Mouse (Mus musculus) large intestine, adult 2 months (tissue): Measurements from ENCODE around the gene Gpr146. TPM values are rescaled to one million over a fixed set of nuclear protein-coding genes. Genes with fewer than 3 reads are reported as not detected.

ENCODE experiments used
- DNase-seq: peaks from one replicate; pipeline ENCODE4 v3.0.0-alpha.2; 2012; ENCODE audit warnings: low read depth, low spot score
- WGBS: fragments of 180-500 bp; shearing (Covaris S2); methylation state at CpG from one replicate; pipeline ENCODE4 v1.1.7; 2018; 5-methylcytosine and 5-hydroxymethylcytosine counted together
- polyA plus RNA-seq: library from polyadenylated mRNA; depleted of rRNA; stranded (reverse); fragments of >200 nt; gene quantifications from 2 replicates; pipeline ENCODE4 v1.2.3, GENCODE M21; 2012

Gene Gpr146
- polyA plus RNA-seq, 1 experiment, result 4.4 TPM

DNA sequence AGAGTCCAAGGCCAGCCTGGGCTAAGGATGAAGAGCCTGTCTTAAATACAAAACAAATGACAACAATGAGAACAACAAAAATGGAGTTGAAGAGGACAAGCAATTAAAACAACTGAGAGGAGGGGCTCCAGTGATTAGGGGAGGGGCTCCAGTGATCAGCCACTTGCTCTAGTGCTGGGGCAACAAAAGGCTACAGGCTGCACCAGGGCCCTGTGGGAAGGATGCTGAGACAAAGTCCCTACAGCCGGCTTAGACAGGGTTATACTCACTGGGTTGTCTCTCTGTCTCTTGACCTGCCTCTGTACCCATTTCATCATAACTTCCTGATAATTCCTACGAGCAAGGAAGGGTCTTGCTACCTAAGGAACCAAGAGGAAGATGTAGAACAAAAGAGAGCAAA, 40.6 kb downstream of the Gpr146 start:
- whole genome bisulfite sequencing, result 54% methylated on average over 2 of the region's 2 CpGs
- no peak for DNase-seq

DNA sequence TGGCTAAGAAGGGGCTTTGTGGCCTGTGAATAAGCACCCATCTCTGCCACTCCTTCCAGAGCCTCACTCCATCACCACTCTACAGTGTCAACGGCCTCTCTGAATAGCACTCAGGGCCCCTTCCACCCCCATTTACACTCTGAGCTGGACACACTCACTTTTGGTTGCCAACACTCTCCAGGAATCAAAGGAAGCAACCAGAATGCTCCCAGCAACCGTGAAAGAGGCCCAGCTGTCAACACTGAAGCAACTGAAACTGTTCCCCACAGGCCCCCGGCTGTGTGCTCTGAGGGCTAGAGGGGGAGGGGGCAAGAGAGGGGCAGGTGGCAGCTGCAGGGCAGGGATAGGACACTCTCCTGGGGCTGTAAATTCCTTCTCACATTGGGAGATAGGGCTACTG, 41.1 kb downstream of the Gpr146 start:
- 23% methylated on average over 3 of the region's 3 CpGs for WGBS
- no peak for DNase-seq

- WGBS, result 17% methylated on average over 21 of the region's 21 CpGs
- no peak for DNase-seq
Measured at GRCm38 (mm10) chr5:139423026-139423865, 45.7 kb downstream of the Gpr146 start, which contains the start of gene Gper1. Gene Gper1, plus strand, starts transcription at chr5:139423151.

DNA sequence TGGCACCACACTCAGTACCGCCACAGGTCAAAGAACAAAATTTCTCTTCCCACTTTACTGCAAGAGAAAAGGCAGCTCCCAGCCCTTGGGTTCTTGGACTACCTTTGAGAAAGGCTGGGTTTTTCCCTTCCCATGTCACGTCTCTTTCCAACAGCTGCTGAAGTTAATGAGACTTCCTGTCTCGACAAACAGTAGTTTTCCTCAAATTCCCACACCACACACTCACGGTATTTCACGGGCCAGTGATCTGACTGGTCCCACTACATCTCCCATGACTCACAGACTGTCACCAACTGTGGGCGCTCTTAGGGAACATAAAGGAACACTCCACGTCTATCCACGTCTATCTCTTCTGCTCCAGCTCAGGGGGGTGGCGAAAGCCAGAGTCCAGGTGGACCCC, 47.7 kb downstream of the Gpr146 start:
- WGBS, result 23% methylated on average over 9 of the region's 9 CpGs
- no peak for DNase-seq

DNA sequence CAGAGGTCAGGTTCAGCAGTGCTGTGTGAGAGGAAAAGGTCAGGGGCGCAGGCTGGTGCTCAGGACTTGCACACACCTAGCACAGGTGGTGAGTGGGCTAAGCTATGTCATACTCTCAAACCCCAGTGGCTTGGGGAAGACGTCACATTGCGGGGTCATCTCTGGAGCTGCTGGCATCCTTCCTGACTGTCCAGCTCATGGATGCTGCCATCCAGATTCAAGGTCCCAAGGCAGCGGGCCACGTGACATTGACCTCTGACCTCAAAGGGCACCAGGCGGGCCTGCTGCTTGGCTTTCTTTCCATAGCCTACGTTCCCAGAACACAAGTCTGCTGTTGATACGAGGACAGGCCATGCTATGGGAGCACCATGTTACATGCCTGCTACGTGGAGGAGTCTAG, 49.5 kb downstream of the Gpr146 start:
- 85% methylated on average over 9 of the region's 9 CpGs for WGBS
- DNase-seq, result no peak

DNA sequence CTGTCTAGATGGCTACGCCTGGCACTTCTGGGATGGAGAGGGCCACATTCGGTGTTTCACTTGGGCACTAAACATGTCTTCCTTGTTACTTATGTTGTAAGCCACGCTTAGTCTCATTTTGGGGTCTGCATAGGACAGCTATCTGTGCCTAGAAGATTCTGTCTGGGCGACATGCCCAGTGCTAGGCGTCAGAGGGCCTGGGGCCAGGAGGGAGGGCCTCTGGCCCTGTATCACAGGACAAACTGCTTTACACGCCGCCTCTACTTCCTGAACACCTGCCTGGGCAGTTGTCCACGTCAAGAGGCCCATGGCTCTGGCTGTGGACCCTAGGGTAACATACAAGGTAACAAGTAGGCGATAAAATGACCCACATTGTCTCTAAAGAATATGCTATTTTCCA, 50.5 kb downstream of the Gpr146 start:
- DNase-seq, result no peak
- WGBS, result 27% methylated on average over 9 of the region's 9 CpGs

GRCm38 (mm10) chr5:139429818-139430341, 52.4 kb downstream of the Gpr146 start:
- DNase-seq, result no peak
- WGBS, result 17% methylated on average over 12 of the region's 12 CpGs

DNA sequence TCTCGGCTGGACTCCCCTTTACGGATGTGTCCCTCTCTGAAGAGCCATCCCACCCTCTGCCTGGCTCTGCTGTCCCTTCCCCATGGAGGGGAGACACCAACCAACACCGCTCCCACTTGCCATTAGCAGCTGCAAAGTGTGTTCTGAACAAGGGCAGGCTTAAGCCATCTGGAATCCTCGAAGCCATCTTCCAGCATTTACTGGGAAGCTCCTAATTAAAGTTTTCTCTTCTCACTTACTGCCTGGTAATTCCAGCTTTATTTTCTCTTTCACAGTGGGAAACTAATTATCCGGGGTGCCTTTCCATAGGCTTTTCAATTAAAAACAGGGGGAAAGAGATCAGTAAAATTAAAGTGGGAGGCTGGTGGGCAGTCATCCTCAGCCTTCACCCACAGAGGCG, 54.8 kb downstream of the Gpr146 start:
- DNase-seq, result no peak
- 89% methylated on average over 6 of the region's 6 CpGs for WGBS

- no peak for DNase-seq
- WGBS, result 80% methylated on average over 7 of the region's 7 CpGs
Measured at GRCm38 (mm10) chr5:139432747-139433508, 55.4 kb downstream of the Gpr146 start.

DNA sequence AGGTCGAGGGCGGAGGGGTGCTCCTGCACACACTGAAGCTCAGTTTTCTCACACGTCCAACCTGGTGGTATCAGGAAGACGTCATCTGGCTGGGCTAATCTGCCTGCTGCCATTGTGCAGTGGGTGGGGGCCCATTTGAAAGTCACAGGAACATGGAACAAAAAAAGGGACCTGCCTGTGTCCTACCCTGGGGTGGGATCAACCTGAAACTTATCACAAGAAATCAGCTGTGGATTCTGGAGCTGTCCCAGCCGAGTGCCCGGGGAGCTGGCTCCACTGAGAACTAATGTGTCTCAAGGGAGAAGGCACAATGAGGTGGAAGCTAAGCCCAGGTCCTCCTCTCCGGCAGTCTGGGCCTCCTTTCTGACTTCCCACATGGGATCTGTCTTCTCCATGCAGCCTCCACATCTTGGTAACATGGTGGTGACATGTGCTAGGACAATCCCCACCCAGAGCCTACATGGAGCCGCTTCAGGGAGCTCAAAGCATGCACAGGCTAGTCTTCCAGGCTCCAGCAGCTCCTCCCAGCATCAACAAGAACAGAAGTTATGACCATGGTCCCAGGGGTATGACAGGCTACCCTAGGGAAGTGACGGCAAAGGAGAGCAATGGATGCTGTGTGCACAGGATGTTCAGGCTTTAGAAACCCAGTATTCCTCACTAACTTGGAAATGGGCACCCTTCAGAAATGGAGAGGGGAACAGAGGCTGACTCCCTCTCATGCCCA, 56.5 kb downstream of the Gpr146 start:
- DNase-seq, result no peak
- 86% methylated on average over 9 of the region's 9 CpGs for whole genome bisulfite sequencing

DNA sequence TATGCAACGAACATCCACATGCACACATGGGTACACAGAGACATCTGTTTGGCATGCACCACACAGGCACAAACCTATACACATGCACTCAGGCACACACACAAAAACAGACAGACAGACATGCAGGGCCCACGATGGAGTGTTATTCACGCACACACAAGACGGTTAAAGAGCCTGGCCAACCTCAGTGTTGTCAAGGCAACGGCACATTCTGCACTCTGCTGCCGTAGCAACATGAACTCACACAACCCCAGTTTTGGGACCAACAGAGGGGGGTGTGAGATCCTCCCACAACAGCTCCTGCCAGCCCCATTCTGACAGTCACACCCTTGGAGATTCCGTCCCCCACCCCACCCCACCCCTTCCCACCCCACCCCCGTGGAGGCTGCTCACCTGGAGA, 57.4 kb downstream of the Gpr146 start:
- no peak for DNase-seq
- 60% methylated on average over 8 of the region's 8 CpGs for WGBS

DNA sequence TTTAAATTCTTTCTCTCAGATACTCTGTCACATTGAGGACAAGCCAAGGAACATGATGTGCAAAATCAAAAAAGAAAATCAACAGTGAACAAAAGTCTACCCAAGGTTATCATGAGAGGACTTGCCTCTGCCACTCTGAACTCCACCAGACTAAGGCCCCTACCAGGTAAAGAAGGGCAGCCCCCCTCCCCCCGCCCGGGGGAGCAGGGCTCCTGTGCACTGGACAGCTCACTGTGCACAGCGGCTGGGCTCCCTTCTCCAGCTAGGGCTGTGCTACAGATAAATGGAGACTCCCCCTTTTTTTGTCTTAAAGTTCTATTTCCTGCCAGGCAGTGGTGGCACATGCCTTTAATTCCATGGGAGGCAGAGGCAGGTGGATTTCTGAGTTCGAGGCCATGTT, 60.3 kb downstream of the Gpr146 start:
- no peak for DNase-seq
- 87% methylated on average over 4 of the region's 4 CpGs for WGBS

DNA sequence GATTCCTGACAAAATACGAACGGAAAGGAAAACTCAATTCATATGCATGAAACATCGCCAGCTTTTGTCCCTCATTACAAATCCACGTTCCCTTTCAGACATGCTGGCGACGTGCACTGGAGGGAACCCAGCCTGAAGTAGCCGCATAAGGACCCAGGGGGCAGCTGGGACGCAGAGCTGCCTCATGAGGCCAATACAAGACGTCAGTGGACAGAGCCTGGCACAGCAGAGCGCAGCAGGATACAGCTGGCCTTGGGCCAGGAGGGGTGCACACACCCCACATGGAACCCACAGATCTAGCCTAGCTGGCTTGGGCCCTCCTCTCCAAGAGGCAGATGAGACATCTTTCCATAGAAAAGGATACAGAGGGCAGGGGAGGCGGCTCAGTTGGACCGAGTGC, 60.9 kb downstream of the Gpr146 start:
- no peak for DNase-seq
- WGBS, result 82% methylated on average over 12 of the region's 12 CpGs

GRCm38 (mm10) chr5:139440451-139440850, 63.0 kb downstream of the Gpr146 start:
- no peak for DNase-seq
- WGBS, result 87% methylated on average over 5 of the region's 5 CpGs

- no peak for DNase-seq
- WGBS, result 95% methylated on average over 11 of the region's 11 CpGs
Measured at GRCm38 (mm10) chr5:139440926-139441725, 63.6 kb downstream of the Gpr146 start.

DNA sequence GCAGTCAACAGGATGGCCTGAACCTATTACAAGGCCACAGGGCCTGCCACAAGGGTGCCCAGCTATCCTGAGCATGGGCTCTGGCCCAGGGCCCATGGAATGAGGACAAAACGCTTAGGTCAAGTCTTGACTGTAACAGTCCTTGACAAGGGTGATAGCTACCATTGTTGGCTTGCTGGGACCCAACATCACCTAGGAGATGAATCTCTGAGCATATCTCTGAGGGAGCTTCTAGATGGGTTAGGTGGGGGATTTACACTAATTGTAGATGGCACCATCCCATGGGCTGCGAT, 64.2 kb downstream of the Gpr146 start:
- 96% methylated on average over 2 of the region's 2 CpGs for WGBS
- no peak for DNase-seq

GRCm38 (mm10) chr5:139442428-139442827, 64.9 kb downstream of the Gpr146 start:
- 34% methylated on average over 12 of the region's 12 CpGs for WGBS
- no peak for DNase-seq

GRCm38 (mm10) chr5:139442962-139443361, 65.5 kb downstream of the Gpr146 start:
- DNase-seq, result no peak
- 47% methylated on average over 4 of the region's 4 CpGs for whole genome bisulfite sequencing

- 80% methylated on average over 8 of the region's 8 CpGs for WGBS
- no peak for DNase-seq
Measured at GRCm38 (mm10) chr5:139445258-139445657, 67.8 kb downstream of the Gpr146 start.
